Mouse (Mus musculus): ENCODE measurements around the gene Nfil3.

DNA sequence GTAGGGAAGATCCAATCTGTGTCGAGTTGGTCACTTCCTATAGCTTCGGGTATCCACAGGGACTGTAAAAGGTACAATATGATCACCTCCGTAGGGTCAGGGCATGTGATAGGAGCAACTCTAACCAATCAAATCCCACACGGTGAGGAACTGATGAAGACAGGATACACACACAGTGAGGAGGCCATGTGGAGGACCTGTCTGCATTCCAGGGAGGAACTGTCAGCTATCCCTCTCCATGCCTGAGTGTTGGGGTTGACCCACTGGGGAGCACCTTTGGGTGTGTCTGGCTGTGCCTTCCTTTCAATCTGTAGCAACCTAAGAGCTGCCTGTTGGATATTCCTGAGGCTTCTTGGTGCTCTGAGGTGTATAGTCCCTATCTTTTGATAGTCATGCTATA lies 18.0 kb downstream of the Nfil3 start:
- TF ChIP-seq CTCF (IDR thresholded peaks at IDR 0.05; ENCODE audit: borderline replicate concordance, extremely low read depth, insufficient read depth, insufficient read length) = no peak
- no peak for TF ChIP-seq POLR2A (IDR thresholded peaks at IDR 0.05; ENCODE audit: borderline replicate concordance, extremely low read depth, insufficient read depth, insufficient read length, poor library complexity, severe bottlenecking)
